Mouse (Mus musculus): ENCODE measurements around the gene Abcc4.

DNA sequence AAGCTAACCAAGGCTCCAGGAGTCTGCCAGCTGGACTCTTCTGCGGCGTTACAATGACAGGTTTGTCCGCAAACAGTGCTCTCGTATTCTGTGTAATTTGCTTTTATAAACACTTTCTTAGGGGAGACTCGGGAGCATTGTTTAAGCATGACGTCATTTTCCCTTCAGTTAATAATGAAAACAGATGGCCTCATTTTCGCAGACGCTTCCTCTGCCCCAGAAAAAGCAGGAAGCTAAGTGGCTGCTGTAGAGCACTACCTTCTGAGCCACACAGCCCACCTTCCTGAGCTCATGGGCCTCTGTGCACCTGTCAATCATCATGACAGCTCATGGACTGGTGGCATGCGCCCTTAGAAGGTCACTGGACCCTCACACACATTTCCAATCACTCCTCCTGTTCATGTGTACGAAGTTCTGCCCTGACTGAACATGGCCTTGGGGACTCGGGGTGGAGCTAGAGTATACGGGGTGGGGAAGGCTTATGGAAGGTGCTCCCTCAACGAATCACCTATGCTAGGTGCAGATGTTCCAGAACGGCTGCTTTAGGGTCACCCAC, 199.3 kb downstream of the Abcc4 start:
- no peak for TF ChIP-seq CTCF (IDR thresholded peaks at IDR 0.05; ENCODE audit: control insufficient read depth, insufficient read depth, low read length)
- no peak for TF ChIP-seq POLR2A (IDR thresholded peaks at IDR 0.05; ENCODE audit: borderline replicate concordance, control insufficient read depth, low read depth, low read length)
